Mouse (Mus musculus) layer of hippocampus, adult 11-12 months (tissue): ENCODE data around the gene Banf1.
"Not testable (repeated sequence)": the region's sequence is repeated elsewhere in the genome, so short reads cannot be mapped to it uniquely, and the experiment has no call there.

ENCODE experiments used
- DNase-seq: peaks from one replicate; pipeline ENCODE4 v3.0.0; 2022; ENCODE audit warnings: low spot score

Gene Banf1

DNA sequence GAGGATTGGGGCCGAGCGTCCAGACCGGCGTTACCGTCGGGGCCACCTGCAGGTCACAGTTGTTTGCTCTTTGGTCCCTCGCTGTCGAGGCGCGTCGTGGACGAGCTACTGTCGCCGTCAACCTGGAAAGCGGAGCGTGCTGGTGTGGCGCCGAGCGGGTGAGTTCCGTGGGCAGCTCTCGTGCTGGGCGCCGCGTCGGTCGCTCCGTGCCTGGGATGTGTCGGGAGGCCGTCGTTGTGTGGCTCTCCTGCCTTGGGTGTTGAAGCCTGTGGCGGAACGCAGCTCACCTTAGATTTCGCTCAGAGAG lies at the start of gene Banf1:
Gene Banf1 (minus strand): TSS at position 116 of the 307 bp plus-strand sequence.
- no peak for DNase-seq

DNA sequence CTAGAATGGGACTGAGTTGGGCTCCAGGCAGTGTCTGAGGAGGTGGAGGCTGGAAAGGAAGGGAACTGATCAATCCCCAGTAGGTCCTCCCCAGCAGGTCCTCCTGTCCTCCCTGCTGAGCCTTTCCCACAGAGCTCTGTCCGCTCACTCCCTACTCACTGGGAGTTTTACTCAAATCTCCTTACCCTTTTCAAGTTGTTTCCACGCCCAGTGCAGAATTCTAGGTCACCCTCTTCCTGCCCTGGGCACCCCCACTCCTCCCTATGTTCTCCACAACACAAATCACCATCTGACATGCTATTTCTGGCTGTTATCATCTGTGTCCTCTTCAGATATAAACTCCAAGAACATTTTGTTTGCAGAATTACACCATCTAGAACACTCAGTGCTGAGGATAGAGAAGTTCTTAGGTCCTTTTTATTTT lies 47.6 kb upstream of the Banf1 start:
- DNase-seq = peak; percentile 36

DNA sequence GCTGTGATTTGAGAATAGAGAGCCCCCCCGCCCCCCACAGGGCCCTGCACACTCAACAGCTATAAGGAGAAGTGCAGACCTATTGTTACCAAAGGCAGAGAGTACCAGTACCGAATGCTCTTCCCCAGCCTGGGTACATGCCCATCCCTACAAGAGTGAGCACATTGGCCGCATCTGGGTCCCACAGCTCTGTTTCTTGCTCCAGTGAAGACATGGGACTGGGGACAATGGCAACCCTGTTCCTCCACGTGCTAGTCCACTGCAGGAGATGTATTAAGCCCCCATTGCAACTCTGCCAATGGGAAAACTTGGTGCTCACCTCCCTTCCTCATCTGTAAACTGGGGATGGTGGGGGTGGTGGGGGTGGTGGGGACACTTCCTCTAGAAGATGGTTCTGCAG lies 46.9 kb upstream of the Banf1 start:
- no peak for DNase-seq

DNA sequence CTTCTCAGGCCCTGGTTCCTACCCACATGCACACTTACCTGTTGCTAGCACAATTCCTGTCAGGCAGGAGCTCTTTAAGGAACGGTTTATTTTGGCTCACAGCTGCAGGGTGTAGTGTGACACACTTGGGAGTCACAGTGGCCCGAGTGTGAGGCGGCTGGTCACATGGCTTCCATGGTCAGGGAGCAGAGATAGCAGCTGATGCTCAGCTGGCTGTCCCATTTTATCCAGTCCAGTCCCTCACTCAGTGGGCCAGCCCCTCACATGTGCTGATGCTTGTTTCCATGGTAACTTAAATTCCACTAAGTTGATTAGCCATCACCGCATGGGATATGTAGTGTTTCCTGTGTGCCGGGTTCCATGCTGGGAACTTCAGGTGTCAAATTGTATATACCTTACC lies 45.0 kb upstream of the Banf1 start:
- DNase-seq = no peak

DNA sequence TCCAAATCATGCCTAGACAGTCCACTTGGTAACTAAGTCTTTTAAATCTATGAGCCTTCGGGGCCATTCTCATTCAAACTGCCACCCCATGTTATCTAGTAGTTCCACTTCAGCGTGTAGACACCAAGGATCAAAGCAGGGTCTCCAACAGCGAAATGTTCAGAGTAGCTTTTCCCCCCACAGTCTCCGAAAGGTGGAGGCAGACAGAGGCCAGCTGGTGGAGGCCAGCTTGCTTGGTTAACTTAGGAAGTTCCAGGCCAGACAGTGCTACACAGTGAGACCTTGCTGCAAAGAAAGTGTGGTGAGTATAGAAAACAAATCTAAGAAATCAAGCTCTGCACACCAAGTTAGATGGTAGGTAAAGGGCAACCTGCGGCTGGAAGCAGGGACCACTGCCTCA lies 43.7 kb upstream of the Banf1 start:
- DNase-seq = no peak

DNA sequence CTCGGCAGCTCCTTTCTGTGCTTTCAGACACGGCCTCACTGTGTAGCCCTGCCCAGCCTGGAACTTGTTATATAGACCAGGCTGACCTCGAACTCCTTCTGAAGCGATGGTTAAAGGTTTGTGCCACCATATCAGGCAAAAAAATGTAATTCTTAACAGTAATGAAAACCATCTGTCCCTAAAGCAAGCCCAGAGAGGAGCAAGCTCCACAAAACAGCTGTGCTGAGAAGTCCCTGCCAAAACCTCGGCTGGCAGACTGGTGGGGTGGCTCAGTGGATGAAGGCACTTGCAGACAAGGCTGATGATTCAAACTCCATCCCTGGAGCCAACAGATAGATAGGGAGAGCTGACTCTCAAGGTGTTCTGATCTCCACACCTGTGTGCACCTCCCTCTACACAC lies 42.1 kb upstream of the Banf1 start:
- no peak for DNase-seq

DNA sequence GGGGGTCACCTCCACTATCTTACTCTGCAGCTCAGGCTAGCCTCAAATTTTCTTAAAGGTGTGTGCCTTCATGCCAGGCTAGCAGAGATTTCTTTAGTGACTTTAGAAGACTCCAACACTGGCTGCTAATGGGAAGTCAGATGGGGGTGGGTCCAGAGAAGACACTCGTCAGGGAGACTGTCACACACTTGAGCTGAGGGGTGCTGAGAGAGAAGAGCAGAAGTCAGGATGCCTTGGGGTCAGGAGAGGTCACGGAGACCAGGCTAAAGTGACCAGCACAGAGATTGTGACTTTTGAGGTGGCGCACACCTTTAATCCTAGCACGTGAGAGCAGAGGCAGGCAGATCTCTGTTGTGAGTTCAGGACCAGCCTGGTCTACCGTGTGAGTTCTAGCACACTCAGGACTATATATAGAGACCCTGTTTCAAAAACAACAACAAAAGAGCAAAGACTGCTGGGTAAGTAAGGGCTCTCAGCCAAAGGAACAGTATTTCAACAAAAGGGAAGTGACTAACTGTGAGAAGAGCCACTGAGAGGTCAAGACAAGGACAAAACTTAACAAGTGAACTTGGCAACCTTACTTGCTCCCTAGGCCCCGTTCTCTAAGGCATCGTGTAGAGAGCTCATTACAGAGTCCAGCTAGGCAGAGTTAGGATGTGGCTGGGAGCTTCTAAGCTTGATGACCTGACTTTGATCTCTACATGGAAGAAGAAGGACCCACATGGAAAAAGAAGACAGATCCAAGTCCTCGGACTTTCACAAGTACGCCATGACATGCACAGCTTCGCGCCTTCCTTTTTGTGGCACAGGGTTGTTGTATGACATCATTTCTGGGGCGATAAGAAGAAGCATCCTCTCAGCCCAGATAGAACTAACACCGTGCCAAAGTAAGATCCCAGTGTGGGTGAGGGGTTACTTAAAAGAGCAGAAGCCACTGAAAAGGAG lies 41.4 kb upstream of the Banf1 start:
- DNase-seq = no peak

DNA sequence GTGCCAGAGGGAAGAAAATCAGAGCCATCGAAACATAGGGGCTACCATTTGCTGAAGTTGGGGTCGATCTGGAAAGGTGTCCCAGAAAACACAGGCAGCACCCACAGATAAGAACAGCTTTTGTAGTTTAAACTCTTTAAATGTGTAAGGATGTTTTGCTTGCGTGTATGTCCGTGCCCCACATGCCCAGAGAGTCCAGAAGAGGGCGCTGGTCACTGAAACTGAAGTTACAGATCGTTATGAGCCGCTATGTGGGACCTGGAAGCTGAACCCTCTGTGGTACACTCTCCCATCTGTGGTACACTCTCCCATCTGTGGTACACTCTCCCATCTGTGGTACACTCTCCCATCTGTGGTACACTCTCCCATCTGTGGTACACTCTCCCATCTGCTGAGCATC lies 40.2 kb upstream of the Banf1 start:
- peak; percentile 56 for DNase-seq

DNA sequence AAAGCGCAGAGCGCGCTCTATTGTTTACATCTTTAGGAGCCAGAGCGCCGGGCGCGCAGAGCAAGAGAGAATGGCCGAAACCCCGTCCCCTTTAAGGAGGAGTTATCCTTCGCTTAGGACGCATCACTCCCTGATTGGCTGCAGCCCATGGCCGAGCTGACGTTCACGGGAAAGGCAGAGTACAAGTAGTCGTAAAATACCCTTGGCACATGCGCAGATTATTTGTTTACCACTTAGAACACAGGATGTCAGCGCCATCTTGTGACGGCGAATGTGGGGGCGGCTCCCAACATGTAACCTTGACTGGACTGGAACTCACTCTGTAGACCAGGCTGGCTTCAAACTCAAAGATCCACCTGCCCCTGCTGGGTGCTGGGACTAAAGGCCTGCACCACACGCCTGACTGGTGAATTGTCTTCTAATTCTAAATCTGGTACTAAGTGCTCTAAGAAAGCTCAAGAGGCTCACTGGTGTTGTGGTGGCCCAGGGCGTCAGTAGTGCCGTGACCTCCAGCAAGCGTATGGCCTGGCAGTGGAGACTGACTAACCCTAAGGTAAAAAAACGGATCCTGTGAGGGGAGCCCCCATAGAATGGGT lies 39.7 kb upstream of the Banf1 start:
- peak; percentile 54 for DNase-seq

DNA sequence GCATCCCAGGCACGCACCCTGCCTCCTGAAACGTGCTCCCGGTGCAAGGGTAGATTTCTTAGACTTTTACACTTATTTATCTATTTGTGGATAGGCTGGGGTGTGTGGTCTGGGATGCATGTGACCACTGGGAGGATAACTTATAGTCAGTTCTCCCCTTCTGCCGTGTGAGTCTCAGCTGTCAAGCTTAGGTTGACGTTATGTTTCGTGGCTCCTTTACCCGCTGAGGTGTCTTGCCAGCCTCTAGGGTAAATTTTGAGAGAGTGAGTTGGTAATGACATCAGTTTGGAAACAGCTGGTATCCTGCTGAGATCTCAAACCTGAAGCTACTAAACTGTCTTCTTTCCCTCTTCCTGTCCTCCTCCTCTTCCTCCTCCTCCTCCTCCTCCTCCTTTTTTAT lies 39.0 kb upstream of the Banf1 start:
- DNase-seq = no peak

DNA sequence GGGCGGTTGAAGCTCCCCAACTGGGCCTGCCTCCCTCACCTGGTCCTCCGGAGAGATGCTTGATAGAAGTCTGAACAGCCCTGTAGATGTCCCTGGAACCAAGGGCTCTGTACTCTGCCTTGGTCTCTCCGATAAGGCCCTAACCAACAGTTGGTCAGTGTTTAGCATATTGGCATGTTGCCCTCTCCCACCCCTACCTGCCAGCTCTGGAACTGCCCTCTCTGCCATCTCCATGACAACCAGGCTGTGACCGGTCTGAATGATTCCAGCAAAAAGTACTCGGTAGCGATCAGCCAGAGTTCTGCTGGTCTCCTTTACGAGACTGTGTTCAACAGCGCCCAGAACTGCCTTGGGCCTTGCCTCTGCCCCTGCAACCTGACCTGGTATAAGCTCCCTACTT lies 35.3 kb upstream of the Banf1 start, which contains the start of gene Tsga10ip:
Gene Tsga10ip (minus strand): TSS at position 234 of the 400 bp plus-strand sequence.
- DNase-seq = no peak

DNA sequence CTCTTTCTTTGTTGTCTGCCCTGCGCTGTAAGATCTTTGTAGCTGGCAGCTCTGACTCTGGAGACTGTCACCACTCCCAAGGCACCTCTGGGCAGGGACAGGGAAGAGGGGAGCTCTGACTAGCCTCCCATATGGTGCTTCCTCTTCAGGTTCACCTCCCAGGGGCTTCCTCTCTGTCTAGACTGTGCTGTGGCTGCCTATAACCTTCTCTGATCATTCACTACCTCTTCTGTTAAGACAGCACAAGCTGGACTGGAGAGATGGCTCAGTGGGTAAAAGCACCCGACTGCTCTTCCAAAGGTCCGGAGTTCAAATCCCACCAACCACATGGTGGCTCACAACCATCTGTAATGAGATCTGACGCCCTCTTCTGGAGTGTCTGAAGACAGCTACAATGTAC lies 34.1 kb upstream of the Banf1 start:
- DNase-seq = not testable (repeated sequence)

DNA sequence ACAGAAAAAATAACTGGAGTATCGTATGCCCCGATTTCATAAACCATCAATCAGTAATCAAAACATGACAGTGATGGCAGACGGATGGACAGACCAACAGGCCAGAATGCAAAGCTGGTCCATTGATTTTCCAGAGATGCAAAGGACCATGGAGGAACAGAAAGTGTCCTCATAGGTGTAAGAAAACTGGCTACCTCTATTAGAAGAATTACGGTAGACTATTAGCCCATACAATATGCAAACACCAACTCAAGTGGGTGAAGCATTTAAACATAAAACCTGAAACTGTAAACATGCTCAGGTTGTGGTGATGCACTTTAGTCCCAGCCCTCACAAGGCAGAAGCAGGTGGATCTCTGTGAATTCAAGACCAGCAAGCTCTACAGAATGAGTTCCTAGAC lies 28.4 kb upstream of the Banf1 start:
- DNase-seq = no peak

DNA sequence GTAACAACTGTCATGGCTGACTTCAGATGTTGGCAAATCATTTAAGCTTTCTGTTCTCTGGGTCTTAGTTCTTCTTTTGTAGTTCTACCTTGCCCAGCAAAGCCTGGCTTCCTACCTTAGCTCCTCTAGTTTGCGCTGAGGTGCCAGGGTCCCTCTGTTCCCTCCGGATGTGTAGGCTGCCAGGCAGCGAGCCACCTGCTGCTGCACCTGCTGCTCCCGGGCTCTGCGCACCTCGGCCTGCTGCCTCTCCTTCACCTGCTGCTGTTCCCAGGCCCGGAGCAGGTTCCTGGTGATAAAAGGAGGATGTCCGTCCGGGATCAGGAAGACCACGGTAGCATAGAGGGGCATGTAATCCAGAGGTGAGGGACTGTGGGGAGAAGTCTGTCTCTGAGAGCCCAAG lies 27.2 kb upstream of the Banf1 start:
- DNase-seq = no peak

DNA sequence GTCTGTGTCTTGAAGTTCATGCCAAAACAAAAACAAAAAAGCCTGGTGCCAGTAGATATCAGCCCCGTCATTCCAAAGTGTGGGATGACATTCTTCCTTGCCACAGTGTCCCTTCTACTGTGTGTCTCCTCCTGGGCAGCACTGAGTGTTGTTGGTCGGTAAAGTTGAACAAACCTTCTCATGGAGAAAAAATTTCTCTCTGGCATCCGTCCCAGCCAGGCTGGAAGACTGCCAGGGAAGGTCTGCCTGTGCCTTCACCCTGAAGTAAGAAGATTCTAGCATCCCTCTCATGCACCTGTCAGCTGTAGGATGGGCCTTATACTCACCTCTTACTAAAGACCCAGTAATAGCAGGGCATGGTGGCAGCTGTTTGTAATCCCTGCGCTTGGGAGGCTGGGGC lies 25.9 kb upstream of the Banf1 start:
- no peak for DNase-seq

DNA sequence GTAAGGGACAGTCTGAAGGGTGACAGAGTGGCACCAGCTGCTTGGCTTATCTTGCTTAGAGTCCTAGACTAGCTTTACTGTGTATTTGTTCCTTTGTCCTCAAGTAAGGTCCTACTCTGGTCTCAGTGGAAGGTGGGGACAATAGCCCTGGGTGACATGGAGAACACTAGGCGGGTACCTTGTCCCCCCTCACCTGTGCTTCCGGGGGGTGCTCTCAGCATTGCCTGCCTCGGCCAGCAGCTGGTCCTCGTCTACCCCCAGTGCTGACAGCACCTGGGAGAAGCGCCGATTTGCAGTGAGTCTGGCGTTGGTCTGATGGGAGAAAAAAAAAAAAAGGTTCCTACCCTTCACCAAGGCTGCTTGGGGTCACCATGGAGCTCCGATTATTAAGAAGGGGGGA lies 23.4 kb upstream of the Banf1 start:
- DNase-seq = no peak

DNA sequence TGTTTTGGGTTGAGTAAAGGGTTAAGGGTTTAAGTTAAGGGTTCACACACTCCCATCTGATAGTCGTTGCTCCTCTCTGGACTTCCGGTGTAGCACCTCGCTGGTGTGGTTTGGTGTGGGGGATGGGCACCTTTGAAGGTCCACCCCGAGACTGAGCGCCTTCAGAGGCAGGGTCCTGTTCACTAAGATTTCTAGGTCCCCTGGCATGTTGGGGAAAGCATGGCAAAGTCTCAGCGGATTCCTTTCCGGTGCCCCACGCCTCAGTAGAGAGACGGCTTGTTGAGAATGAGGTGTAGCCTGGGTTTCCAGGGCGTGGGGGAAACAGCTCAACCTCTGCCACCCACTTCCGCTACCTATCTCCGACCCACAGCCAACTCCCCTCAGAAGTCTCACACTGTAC lies 22.7 kb upstream of the Banf1 start:
- DNase-seq = no peak

DNA sequence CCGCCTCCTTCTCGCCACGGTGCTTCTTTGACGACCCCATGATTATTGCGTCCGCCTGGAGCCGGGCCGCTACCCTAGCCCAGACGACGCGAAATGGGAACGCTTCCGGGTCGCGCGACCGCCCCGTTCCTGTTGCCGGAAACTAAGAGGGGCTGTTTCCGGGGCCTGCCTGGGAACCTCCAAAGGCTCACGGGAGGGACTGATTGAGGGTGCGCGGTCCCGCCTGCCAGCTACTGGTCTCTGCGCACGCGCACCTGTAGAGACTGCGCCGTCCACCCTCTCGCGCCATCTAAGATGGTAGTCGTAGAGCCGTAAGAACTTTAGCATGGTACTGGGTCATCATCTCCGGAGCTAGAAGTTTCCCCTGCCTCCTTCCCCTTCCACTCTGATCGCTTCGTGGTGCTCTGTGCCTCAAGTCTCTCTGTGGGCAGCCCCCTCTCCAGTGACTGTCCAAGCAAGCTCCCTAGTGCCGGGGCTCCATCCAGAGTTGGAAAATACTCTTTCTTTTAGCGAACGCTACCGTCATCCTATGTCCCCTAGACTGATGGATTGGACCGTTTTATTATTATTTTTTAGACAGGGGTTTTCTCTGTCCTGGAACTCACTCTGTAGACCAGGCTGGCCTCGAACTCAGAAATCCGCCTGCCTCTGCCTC lies 21.7 kb upstream of the Banf1 start, which contains the start of gene Sart1:
Gene Sart1 (minus strand): TSS at position 116 of the 655 bp plus-strand sequence.
- peak; percentile 96 for DNase-seq

DNA sequence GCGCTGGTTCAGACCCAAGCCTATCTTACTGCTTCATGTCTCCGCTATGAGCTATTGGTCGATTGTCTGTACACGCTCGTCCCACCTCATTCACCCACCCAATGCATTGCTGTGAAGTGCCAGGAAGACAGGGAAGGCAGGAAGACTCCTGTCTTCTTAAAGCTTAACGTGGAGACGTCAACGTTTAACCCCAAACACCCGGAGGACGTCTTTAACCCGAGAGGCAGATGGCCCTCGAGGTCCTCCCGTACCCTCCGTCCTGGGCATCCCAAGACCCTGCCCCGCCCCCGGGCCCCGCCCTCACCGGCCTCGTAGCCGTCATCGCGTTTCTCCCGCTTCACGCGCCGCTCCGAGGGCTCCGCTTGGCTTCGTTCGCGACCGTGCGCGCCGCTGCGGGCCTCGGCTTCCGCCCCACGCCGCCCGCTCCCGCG lies 21.1 kb upstream of the Banf1 start:
- no peak for DNase-seq

DNA sequence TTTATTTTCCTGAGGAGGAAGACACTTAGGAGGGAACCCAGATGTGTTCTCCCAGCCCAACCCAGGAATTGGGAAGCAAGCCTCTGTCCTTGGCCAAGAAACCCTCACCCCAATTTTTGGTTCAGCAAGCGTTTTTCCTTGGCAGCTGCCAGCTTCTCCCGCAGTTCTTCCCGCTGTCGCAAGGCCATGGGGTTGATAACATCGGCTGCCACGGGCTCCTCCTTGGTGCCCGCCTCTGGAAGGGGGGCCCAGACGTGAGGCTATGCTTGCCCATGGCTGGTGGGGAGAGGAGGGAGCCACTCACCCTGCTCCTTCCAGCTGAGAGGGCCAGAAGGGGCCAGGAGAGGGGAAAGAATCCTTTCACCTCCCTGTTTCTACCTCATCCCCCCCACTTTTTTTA lies 17.7 kb upstream of the Banf1 start:
- DNase-seq = no peak

DNA sequence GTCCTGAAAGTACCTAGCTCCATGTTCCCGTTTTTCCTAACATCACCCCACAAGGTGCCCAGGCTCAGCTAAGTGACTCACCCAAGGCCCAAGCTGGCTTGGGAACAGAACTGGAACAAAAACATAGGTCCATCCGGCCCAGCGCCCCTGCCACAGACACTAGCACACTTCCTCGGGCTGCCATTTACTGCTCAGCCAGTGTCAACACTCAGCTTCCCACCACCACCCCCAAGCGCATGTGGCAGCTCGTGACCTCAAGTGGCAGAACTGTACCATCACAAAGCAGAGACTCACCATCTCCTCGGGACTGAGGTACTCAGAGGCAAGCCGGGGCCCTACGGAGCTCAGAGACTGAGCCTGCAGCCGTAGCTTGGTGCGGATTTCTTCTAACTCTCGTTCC lies 16.4 kb upstream of the Banf1 start:
- no peak for DNase-seq

DNA sequence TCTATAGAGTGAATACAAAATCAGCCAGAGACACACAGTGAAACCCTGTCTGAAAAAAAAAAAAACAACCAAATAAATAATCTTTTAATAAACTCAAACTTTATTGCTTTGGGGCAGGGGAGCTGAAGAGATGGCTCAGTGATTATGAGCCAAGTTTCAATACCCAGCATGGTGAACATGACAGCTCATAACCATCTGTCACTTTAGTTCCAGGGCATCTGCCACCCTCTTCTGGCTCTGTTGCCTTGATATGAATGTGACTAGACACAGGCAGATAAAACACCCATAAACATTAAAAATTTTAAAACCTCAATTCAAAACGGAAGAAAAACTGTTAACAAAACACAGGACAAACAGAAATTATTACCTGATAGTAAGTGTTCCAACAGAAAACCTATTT lies 10.5 kb upstream of the Banf1 start:
- DNase-seq = peak; percentile 66

DNA sequence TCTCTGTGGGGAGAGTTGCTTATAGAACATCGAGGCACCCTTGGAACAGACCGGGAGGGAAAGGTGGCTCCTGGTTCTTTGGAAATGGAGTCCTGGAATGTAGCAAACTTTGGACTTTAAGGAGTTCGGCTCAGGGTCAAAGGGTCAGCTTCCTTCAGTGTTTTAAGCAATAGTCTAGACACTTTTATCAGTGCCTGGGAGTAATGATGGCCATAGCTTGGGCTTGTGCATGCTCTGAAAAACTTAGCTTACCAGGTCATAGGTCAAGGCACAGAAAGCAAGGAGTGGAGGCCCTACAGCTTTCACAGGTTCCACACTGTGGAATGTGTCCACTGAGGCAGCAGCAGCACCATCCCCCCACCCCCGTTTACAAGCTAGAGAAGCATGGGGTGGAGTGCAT lies 7.8 kb upstream of the Banf1 start:
- DNase-seq = no peak
